Mouse (Mus musculus) embryonic facial prominence, embryonic 13.5 days (tissue): Measurements from ENCODE around the gene Slc22a12. TPM values are rescaled to one million over a fixed set of nuclear protein-coding genes. Genes with fewer than 3 reads are reported as not detected.

Experiments
- microRNA-seq: library from miRNA; unstranded; fragments of <30 nt; microRNA quantifications from one replicate; pipeline ENCODE4, GENCODE M21; 2016
- polyA plus RNA-seq: library from polyadenylated mRNA; unstranded; fragments of >200 nt; fragmentation: Nextera tagmentation; extraction: Ambion mirVana; gene quantifications from 2 replicates; pipeline ENCODE4 v1.2.1, GENCODE M21; 2015

Slc22a12 gene
- polyA plus RNA-seq, 1 experiment from 2014 or later: not detected

Small RNAs within 50 kb of the gene (microRNA-seq; reads per million reads assigned to microRNA genes)
- not detected for gene Gm26460

Other genes with a start within 250 kb of the Slc22a12 start
- 0.91 and 0.92 TPM in 2 replicates for gene Cdc42bpg, start 236.6 kb downstream of the Slc22a12 start, polyA plus RNA-seq
- gene Men1, start 208.1 kb downstream of the Slc22a12 start, polyA plus RNA-seq: 91.6 and 92.4 TPM in 2 replicates
- gene Map4k2, start 201.9 kb downstream of the Slc22a12 start, polyA plus RNA-seq: 13.8 and 15.3 TPM in 2 replicates
- gene Sf1, start 179.3 kb downstream of the Slc22a12 start, polyA plus RNA-seq: 137 and 151 TPM in 2 replicates
- 3.7 and 5.4 TPM in 2 replicates for gene Pygm, start 158.6 kb downstream of the Slc22a12 start, polyA plus RNA-seq
- gene Rasgrp2, start 143.7 kb downstream of the Slc22a12 start, polyA plus RNA-seq: 32.0 and 36.1 TPM in 2 replicates
- gene Nrxn2, start 124.3 kb downstream of the Slc22a12 start, polyA plus RNA-seq: 2.0 and 2.1 TPM in 2 replicates